Mouse (Mus musculus): ENCODE data around the gene Cga.

DNA sequence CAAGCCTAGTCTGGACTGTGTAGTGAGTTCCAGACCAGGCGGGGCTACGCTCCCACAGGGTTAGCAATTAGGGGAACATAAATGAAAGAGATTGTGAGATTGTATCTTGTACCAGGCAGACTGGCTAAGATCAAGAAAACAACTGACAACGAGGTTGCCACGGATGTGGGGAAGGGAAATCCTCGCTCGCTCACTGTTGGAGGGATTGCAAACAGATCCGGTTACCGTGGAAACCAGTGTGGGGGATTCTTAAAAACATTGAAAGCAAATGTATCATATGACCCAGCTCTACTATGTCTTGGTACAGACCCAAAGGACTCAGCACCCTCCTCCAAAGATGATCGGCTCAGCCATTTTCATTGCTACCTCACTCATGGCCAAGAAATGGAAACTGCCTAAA lies 6.6 kb downstream of the Cga start:
- TF ChIP-seq EP300 (IDR thresholded peaks at IDR 0.05; ENCODE audit: low read length) (no peak), MAZ (IDR thresholded peaks at IDR 0.05; ENCODE audit: low read depth, low read length) (no peak), CTCF (conservative IDR thresholded peaks at IDR 0.05 in 1 of 2, IDR thresholded peaks at IDR 0.05 in 1 of 2; ENCODE audit: low read depth in 2 of 2, low read length in 2 of 2) (no peak), HCFC1 (IDR thresholded peaks at IDR 0.05; ENCODE audit: low read depth, low read length) (no peak), POLR2A (IDR thresholded peaks at IDR 0.05; ENCODE audit: low read depth, low read length) (no peak), RCOR1 (conservative IDR thresholded peaks at IDR 0.05; ENCODE audit: low read depth, low read length) (no peak), TBP (conservative IDR thresholded peaks at IDR 0.05; ENCODE audit: low read depth, low read length) (no peak)
